Mouse (Mus musculus) midbrain, embryonic 11.5 days (tissue): Measurements from ENCODE around the gene Wdsub1. TPM values are rescaled to one million over a fixed set of nuclear protein-coding genes. Genes with fewer than 3 reads are reported as not detected.

Experiments
- ATAC-seq: fragments of 200-750 bp; cut with Nextera tagmentation; 2 replicates; pipeline ENCODE4 v1.8.0; 2017; ENCODE audit warnings: moderate TSS enrichment, moderate library complexity; ENCODE audit not compliant: low FRiP score
- DNase-seq: peaks from one replicate; pipeline ENCODE4 v3.0.0; 2015; ENCODE audit warnings: low spot score; ENCODE audit errors: missing footprints
- H3K27ac ChIP-seq: fragments of 300-500 bp; sonication (generic); 2 replicates; pipeline ENCODE4 v1.5.1; 2014; ENCODE audit warnings: low read depth, low read length
- H3K27me3 ChIP-seq: fragments of 300-500 bp; sonication (generic); 2 replicates; pipeline ENCODE4 v1.6.1; 2014; ENCODE audit warnings: mild to moderate bottlenecking, low read length, moderate library complexity, mixed read lengths; ENCODE audit not compliant: control insufficient read depth, insufficient read depth
- H3K36me3 ChIP-seq: fragments of 300-500 bp; sonication (generic); 2 replicates; pipeline ENCODE4 v1.6.1; 2014; ENCODE audit warnings: mild to moderate bottlenecking, low read length, moderate library complexity, mixed read lengths; ENCODE audit not compliant: control insufficient read depth, insufficient read depth
- H3K4me1 ChIP-seq: fragments of 300-500 bp; sonication (generic); 2 replicates; pipeline ENCODE4 v1.6.1; 2014; ENCODE audit warnings: low read length; ENCODE audit not compliant: control insufficient read depth, insufficient read depth
- H3K4me2 ChIP-seq: fragments of 300-500 bp; sonication (generic); 2 replicates; pipeline ENCODE4 v1.6.1; 2014; ENCODE audit warnings: mild to moderate bottlenecking, moderate library complexity
- H3K4me3 ChIP-seq: fragments of 300-500 bp; sonication (generic); 2 replicates; pipeline ENCODE4 v1.5.1; 2014; ENCODE audit warnings: low read depth, low read length
- H3K9ac ChIP-seq: fragments of 300-500 bp; sonication (generic); 2 replicates; pipeline ENCODE4 v1.6.1; 2014; ENCODE audit warnings: low read length
- H3K9me3 ChIP-seq: fragments of 300-500 bp; sonication (generic); 2 replicates; pipeline ENCODE4 v1.6.1; 2016; ENCODE audit warnings: low read length; ENCODE audit not compliant: control insufficient read depth
- WGBS: fragments of 180-500 bp; shearing (Covaris S2); extraction: QIAGEN DNeasy Blood & Tissue Kit; methylation state at CpG from one replicate; pipeline ENCODE4 v1.1.7; 2014; 5-methylcytosine and 5-hydroxymethylcytosine counted together
- polyA plus RNA-seq: library from polyadenylated mRNA; unstranded; fragments of >200 nt; fragmentation: Nextera tagmentation; extraction: Ambion mirVana; gene quantifications from 2 replicates; pipeline ENCODE4 v1.2.1, GENCODE M21; 2014

Wdsub1 gene
- polyA plus RNA-seq, 1 experiment from 2014 or later = 19.2 TPM

GRCm38 (mm10) chr2:59882742-59883281, 421 bp upstream of the Wdsub1 start:
- ATAC-seq (peak; percentile 45), DNase-seq (peak; percentile 87)
- Histone ChIP-seq H3K27me3 (no peaks in the 10 kb centered on the region), H3K4me1 (0 out of 2 replicates have a peak, but pooled peaks cover 3% of the 10 kb centered on the region), H3K4me3 (peak overlapping the region; percentile 67), H3K27ac (no peak overlapping the region), H3K9ac (no peak overlapping the region), H3K36me3 (no peaks in the 10 kb centered on the region), H3K4me2 (peak overlapping the region; percentile 86), H3K9me3 (no peaks in the 10 kb centered on the region)
- WGBS = 70% methylated on average over 8 of the region's 8 CpGs

- DNase-seq (no peak), ATAC-seq (no peak)
- 0 out of 2 replicates have a peak, but pooled peaks cover 3% of the 10 kb centered on the region for H3K4me1 ChIP-seq
- peak overlapping the region; percentile 86; the same call in 1 of the 2 replicates for H3K4me2 ChIP-seq
- peak overlapping the region; percentile 67; the same call in 1 of the 2 replicates for H3K4me3 ChIP-seq
- H3K27me3 ChIP-seq = no peaks in the 10 kb centered on the region
- no peak overlapping the region for H3K27ac ChIP-seq
- H3K9ac ChIP-seq = no peak overlapping the region; the same call in 1 of the 2 replicates
- H3K9me3 ChIP-seq = no peaks in the 10 kb centered on the region
- WGBS = 83% methylated on average over 6 of the region's 6 CpGs
- H3K36me3 ChIP-seq = no peaks in the 10 kb centered on the region
Measured at GRCm38 (mm10) chr2:59881404-59881803, 987 bp downstream of the Wdsub1 start.

- WGBS = 86% methylated on average over 19 of the region's 19 CpGs
- DNase-seq (no peak), ATAC-seq (no peak)
- Histone ChIP-seq H3K27ac (no peak overlapping the region), H3K36me3 (no peaks in the 10 kb centered on the region), H3K4me1 (0 out of 2 replicates have a peak, but pooled peaks cover 3% of the 10 kb centered on the region), H3K27me3 (no peaks in the 10 kb centered on the region), H3K9me3 (no peaks in the 10 kb centered on the region), H3K9ac (no peak overlapping the region), H3K4me3 (no peak overlapping the region), H3K4me2 (no peak overlapping the region)
Measured at GRCm38 (mm10) chr2:59878221-59878620, 4.2 kb downstream of the Wdsub1 start.

- 85% methylated on average over 4 of the region's 4 CpGs for WGBS
- Histone ChIP-seq H3K4me3 (no peak overlapping the region), H3K9ac (no peak overlapping the region), H3K27ac (no peak overlapping the region), H3K9me3 (no peaks in the 10 kb centered on the region), H3K36me3 (no peaks in the 10 kb centered on the region), H3K27me3 (no peaks in the 10 kb centered on the region), H3K4me1 (0 out of 2 replicates have a peak, but pooled peaks cover 3% of the 10 kb centered on the region), H3K4me2 (no peak overlapping the region)
- ATAC-seq (no peak), DNase-seq (no peak)
Measured at GRCm38 (mm10) chr2:59877335-59877734, 5.1 kb downstream of the Wdsub1 start.

GRCm38 (mm10) chr2:59876482-59876881, 5.9 kb downstream of the Wdsub1 start:
- ATAC-seq = no peak
- no peaks in the 10 kb centered on the region for H3K9me3 ChIP-seq
- 0 out of 2 replicates have a peak, but pooled peaks cover under 1% of the 10 kb centered on the region for H3K4me1 ChIP-seq

GRCm38 (mm10) chr2:59870526-59870925, 11.9 kb downstream of the Wdsub1 start:
- no peaks in the 10 kb centered on the region for H3K27me3 ChIP-seq
- ATAC-seq (no peak), DNase-seq (no peak)
- H3K4me2 ChIP-seq = no peak overlapping the region
- H3K4me1 ChIP-seq = no peaks in the 10 kb centered on the region
- no peaks in the 10 kb centered on the region for H3K36me3 ChIP-seq
- WGBS = 89% methylated on average over 6 of the region's 6 CpGs
- H3K27ac ChIP-seq = no peak overlapping the region
- no peak overlapping the region for H3K9ac ChIP-seq
- no peaks in the 10 kb centered on the region for H3K9me3 ChIP-seq
- no peak overlapping the region for H3K4me3 ChIP-seq

More at GRCm38 (mm10) chr2:59876482-59876881, 5.9 kb downstream of the Wdsub1 start:
- Histone ChIP-seq H3K27me3 (no peaks in the 10 kb centered on the region), H3K27ac (no peak overlapping the region), H3K36me3 (no peaks in the 10 kb centered on the region), H3K4me2 (no peak overlapping the region), H3K9ac (no peak overlapping the region), H3K4me3 (no peak overlapping the region)
- WGBS = 87% methylated on average over 15 of the region's 15 CpGs
- DNase-seq = no peak

GRCm38 (mm10) chr2:59862618-59863017, 19.8 kb downstream of the Wdsub1 start:
- DNase-seq = no peak
- Histone ChIP-seq H3K27me3 (0 out of 2 replicates have a peak, but pooled peaks cover 3% of the 10 kb centered on the region), H3K4me2 (no peak overlapping the region), H3K9me3 (no peaks in the 10 kb centered on the region), H3K27ac (no peak overlapping the region), H3K4me3 (no peak overlapping the region), H3K4me1 (peaks cover 4% of the 10 kb centered on the region; the same call in 1 of the 2 replicates), H3K9ac (no peak overlapping the region), H3K36me3 (no peaks in the 10 kb centered on the region)
- WGBS = 91% methylated on average over 6 of the region's 6 CpGs
- ATAC-seq = no peak

GRCm38 (mm10) chr2:59854363-59854762, 28.0 kb downstream of the Wdsub1 start:
- H3K27ac ChIP-seq = no peak overlapping the region
- H3K27me3 ChIP-seq = no peaks in the 10 kb centered on the region
- no peaks in the 10 kb centered on the region for H3K9me3 ChIP-seq
- H3K4me3 ChIP-seq = no peak overlapping the region
- DNase-seq (no peak), ATAC-seq (no peak)
- no peak overlapping the region for H3K9ac ChIP-seq
- 83% methylated on average over 9 of the region's 9 CpGs for WGBS
- H3K4me2 ChIP-seq = no peak overlapping the region
- H3K4me1 ChIP-seq = peaks cover 4% of the 10 kb centered on the region; the same call in 1 of the 2 replicates
- H3K36me3 ChIP-seq = no peaks in the 10 kb centered on the region

- H3K4me3 ChIP-seq = no peak overlapping the region
- no peaks in the 10 kb centered on the region for H3K27me3 ChIP-seq
- no peak overlapping the region for H3K4me2 ChIP-seq
- H3K27ac ChIP-seq = no peak overlapping the region
- no peak overlapping the region for H3K9ac ChIP-seq
- no peak for DNase-seq
- H3K36me3 ChIP-seq = no peaks in the 10 kb centered on the region
- H3K9me3 ChIP-seq = no peaks in the 10 kb centered on the region
- no peak for ATAC-seq
- H3K4me1 ChIP-seq = no peaks in the 10 kb centered on the region
- WGBS = 94% methylated on average over 10 of the region's 10 CpGs
Measured at GRCm38 (mm10) chr2:59853543-59853942, 28.8 kb downstream of the Wdsub1 start.
